Mouse (Mus musculus) lung, postnatal 10 days (tissue): Measurements from ENCODE around the gene Dapk3.
"Not testable (repeated sequence)": the region's sequence is repeated elsewhere in the genome, so short reads cannot be mapped to it uniquely, and the experiment has no call there.

Experiments used
- DNase-seq: peaks from one replicate; pipeline ENCODE4 v3.0.0; 2021

Gene Dapk3

DNA sequence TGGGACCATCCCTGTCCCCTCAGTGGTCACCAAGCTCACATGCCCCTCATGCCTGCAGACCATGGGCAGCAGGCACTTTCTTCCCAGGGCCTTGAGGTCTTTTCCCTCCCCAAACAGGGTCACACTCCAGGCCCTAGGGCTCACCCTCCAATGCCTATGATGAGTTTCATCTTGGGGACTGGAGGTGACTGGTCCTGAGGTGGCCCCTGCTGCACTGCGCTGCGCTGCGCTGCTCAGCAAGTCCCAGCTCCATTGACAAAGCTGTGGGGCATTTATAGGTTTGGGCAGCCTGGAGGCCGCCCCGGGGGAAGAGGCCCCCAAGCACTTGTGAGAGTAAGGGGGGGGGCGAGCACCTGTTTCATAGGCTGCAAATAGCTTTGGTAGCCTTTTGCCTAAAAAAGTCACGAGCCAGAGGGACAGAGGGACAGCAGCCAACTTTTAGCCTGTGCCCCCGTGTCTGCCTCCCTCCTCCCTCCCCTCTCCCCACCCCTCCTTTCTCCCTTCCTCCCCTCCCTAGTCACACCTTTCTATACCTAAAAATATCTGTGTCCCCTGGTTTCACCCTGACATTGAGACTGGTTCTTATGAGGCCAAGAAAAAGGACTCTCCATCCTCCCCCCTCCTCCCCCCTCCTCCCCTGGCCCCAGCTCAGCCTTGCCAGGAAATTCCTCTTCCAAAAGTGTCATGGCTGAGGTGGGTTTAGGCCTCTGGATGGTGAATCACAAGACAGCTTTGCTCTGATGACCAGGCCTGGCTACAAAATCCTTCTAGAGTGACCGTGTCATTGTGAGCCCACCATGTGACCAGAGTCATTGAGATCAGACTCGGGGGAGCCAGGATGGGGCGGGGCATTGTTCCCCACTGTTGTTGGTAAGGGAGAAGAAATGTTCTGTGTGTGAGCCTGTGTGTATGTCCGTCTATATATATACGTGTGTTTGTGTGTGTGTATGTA is 19.3 kb downstream of the Dapk3 start, which contains the start of gene Nmrk2:
Gene Nmrk2, minus strand, starts transcription at position 245 of the 952 bp plus-strand sequence.
- DNase-seq: no peak

DNA sequence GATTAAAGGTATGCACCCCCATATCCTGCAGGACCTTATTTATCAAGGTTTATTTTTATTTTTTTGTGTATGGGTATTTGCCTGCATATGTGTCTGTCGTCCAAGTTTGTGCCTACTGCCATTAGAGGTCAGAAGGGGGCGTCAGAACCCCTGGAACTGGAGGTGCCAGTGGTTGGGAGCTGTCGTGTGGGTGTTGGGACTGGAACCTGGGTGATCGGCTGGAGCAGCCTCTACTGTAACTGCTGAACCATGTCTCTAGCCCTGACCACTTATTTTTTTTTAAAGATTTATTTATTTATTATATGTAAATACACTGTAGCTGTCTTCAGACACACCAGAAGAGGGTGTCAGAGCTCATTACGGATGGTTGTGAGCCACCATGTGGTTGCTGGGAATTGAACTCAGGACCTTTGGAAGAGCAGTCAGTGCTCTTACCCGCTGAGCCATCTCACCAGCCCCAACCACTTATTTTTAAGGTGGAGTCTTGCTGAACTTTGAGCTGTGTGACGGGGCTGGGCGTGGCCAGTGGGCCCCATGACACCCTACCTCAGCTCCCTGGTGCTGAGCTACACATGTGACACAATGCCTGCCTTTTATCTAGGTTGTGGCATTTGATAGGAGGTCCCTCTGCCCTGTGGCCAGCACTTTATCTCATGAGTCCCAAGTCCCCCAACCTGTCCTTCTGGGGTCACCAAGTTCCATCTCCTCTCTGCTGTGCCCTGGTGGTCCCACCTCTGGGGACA is 20.3 kb downstream of the Dapk3 start:
- DNase-seq: no peak

GRCm38 (mm10) chr10:81204137-81204536 is 21.3 kb downstream of the Dapk3 start:
- no peak for DNase-seq

GRCm38 (mm10) chr10:81210154-81210553 is 27.3 kb downstream of the Dapk3 start:
- no peak for DNase-seq

DNA sequence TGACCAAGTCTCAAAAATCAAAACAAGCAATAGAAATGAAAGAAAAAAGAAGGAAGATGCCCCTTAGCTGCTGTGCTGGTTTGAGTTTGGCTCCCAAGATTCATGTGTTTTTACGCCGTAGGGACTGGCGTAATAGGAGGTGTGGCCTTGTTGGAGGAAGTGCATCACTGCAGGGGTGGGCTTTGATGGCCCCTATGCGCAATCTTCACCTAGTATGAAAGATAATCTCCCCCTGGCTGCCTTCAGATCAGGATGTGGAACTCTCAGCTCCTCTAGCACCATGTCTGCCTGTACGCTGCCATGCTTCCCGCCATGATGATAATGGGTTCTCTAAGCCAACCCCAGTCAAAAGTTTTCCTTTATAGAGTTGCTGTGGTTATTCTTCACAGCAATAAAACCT is 33.5 kb downstream of the Dapk3 start:
- DNase-seq: no peak

DNA sequence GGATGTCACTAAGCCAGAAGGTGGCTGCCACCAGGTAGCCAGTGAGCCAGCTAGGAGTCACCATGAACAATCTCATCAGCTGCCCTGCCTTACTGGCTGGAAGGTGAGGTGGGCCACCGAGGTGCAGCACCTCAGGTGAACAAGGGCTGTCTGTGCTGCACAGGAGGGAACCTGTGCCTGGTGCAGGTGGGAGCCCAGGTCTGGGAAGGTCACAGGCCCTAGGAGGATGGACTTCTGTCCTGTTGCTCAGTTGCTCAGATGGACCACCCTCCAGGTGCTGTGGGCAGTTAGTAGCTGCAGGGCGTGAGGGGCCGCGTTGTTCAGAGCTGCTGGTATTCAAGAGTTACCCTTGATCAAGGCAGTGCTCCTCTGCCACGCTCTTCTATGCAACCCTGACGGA is 34.0 kb downstream of the Dapk3 start:
- no peak for DNase-seq

GRCm38 (mm10) chr10:81217267-81217666 is 34.5 kb downstream of the Dapk3 start:
- peak; percentile 51 for DNase-seq

DNA sequence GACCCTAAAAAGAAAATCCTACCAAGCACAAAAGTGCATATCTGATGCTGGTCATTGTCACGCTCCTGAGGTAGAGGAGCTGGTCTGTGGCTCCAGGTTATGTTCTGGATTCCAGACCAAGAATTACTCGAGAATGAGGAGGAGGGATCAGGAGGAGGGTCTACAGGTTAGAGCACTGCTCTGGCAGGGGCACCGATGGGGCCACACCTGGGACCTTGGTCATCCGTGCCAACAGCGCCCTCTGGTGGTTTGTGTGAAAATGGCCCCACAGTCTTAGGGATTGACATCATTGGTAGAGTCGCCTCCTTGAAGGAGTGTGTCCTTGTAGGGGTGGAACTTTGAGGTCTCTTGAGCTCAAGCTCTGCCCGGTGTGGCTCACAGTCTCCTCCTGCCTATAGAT is 35.2 kb downstream of the Dapk3 start:
- peak; percentile 81 for DNase-seq

DNA sequence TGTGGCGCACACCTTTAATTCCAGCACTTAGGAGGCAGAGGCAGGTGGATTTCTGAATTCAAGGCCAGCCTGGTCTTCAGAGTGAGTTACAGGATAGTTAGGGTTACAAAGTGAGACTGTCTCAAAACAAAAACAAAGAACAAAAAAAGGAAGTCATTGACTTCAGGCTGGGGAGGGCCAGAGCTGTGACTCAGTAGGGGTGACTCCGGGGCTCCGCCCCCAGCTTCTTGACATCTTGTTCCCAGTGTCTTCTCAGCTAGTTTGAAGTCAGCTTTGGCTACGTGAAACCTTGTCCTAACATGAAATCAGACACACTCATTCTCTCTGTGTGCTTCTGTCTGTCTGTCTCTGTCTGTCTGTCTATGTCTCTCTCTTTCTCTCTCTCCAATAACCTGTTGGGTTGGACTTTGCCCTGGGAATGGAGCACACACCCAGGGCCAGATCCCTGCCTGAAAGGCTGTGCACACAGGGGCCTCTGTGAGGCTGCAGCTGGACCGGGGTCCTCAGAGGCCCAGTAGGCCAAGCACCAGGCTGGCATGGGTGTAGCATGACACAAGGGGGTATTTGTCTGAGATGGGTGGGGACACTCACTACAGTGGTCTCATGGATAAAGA is 38.7 kb downstream of the Dapk3 start:
- DNase-seq: no peak

- DNase-seq: not testable (repeated sequence)
Measured at GRCm38 (mm10) chr10:81223731-81224130, 40.9 kb downstream of the Dapk3 start.

DNA sequence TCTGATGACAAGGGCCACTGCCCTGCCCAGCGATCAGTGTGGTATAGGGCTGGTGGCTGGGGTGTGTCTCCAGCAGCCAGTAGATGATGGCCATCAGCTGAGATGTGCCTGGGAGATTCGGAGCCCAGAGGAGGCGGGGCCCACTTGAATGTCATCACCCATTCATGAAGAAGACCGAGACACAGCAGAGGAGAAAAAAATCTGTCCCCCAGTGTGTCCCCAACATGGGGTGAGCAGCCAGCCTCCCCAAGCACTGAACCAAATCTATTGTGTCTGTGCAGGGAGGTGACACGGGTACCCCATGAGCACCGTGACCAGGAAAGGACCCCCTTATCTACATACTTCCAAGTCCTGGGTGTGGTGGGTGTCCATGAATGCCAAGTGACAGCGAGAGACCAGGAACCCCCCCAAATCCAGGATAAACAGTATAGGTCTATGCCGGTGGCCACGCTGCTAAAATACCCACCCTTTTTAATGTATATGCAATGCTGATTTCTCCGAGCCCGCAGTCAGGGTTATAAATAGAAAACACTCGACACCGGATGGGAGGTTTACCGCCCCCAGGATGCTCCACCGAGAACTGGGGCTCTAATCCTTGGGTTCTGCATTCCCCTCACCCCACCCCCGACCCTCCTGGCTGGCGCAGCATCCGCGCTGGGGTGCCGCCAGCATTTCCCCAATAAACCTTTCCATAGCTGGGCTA is 47.1 kb downstream of the Dapk3 start:
- DNase-seq: no peak

- peak; percentile 36 for DNase-seq
Measured at GRCm38 (mm10) chr10:81230438-81231332, 47.9 kb downstream of the Dapk3 start, which contains the start of gene Atcay. Atcay (minus strand) TSS chr10:81230833.

GRCm38 (mm10) chr10:81231436-81231835 is 48.6 kb downstream of the Dapk3 start:
- DNase-seq: no peak

GRCm38 (mm10) chr10:81232580-81233225 is 49.9 kb downstream of the Dapk3 start, which contains the start of gene Zfr2:
Zfr2 (plus strand) TSS chr10:81233155.
- DNase-seq: peak; percentile 95

- DNase-seq: no peak
Measured at GRCm38 (mm10) chr10:81233226-81233585, 50.4 kb downstream of the Dapk3 start.

DNA sequence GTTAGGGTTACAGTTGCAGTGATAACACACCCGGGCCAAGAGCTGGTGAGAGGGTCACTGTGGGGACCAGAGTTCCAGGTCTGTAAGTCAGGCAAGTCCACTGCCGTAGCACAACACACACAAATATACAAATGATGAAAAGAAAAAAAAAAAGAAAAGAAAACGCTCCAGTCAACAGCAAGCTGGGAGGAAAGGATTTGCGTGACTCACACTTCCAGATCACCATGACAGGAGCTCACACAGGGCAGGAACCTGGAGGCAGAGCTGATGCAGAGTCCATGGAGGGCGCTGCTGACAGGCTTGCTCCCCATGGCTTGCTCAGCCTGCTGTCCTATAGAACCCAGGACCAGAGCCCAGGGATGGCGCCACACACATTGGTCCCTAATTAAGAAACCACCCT is 51.4 kb downstream of the Dapk3 start:
- DNase-seq: no peak

DNA sequence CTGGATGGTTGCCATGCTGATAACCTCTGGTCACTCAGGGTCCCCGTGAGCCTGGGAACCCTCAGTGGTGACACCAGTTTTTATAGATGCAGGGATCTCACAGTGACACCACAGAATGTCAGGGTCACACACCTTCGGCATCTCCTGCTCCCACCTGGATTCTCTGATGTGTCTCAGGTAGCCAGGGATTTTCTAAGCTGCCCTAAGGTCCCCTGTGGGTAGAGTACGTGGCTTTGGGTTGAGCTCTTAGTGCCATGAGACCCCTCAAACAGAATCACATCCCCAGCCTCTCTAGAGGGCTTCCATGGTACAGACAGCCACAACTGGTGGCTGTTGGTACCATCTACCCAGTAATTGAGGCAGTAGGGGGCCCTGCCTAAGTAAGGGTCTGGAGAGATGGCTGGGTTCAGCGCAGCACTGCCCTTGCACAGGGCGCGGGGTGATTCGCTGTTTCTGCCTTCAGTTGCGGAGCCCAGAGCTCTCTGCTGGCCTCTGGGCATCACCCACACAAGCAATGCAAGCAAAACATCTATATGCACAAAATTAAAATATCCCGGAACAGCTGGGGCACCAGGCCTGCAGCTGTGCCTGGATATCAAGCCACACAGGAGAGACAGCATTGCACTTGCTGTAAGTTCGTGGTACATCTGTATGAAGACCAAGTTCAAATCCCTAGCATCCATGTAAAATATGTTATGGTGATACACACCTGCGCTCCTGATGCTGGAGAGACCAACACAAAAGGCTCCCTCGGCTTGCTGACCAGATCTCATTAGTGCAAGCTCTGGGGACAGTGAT is 53.9 kb downstream of the Dapk3 start:
- no peak for DNase-seq

DNA sequence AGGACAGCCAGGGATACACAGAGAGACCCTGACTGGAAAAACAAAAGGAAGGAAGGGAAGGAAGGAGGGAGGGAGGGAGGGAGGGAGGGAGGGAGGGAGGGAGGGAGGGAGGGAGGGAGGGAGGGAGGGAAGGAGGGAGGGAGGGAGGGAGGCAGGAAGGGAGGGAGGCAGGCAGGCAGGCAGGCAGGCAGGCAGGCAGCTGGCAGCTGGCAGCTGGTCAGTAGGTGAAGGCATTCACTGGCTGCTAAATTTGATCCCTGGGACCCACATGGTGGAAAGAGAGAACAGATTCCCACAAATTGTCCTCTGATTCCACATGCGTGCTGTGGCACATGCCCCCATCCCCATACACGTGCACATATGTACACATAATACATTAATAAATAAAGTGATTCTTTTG is 55.8 kb downstream of the Dapk3 start:
- no peak for DNase-seq

- DNase-seq: peak; percentile 76
Measured at GRCm38 (mm10) chr10:81240876-81241275, 58.1 kb downstream of the Dapk3 start.

- DNase-seq: no peak
Measured at GRCm38 (mm10) chr10:81242021-81242420, 59.2 kb downstream of the Dapk3 start.
